Mouse (Mus musculus) kidney, postnatal 0 days (tissue): ENCODE results near the gene Mthfs. TPM values are rescaled to one million over a fixed set of nuclear protein-coding genes. Genes with fewer than 3 reads are reported as not detected.
A peak's percentile ranks its signal among the peaks of the same experiment; 100 is the strongest.

Source experiments
- ATAC-seq: fragments of 200-750 bp; cut with Nextera tagmentation; replicated peaks from 2 replicates; pipeline ENCODE4 v1.8.0; 2017; ENCODE audit warnings: low read depth, moderate number of reproducible peaks, moderate TSS enrichment, moderate library complexity; ENCODE audit not compliant: low FRiP score
- DNase-seq: peaks from one replicate; pipeline ENCODE4 v3.0.0-alpha.2; 2016; ENCODE audit warnings: low spot score
- H3K27ac ChIP-seq: fragments of 300-500 bp; sonication (generic); 2 replicates; pipeline ENCODE4 v1.5.1; 2014; ENCODE audit warnings: mild to moderate bottlenecking
- H3K27me3 ChIP-seq: fragments of 300-500 bp; sonication (generic); 2 replicates; pipeline ENCODE4 v1.6.1; 2014; ENCODE audit warnings: low read length, mixed read lengths; ENCODE audit not compliant: insufficient read depth
- H3K36me3 ChIP-seq: fragments of 300-500 bp; sonication (generic); 2 replicates; pipeline ENCODE4 v1.6.1; 2014; ENCODE audit warnings: low read length, mixed read lengths; ENCODE audit not compliant: insufficient read depth
- H3K4me1 ChIP-seq: fragments of 300-500 bp; sonication (generic); replicated peaks from 2 replicates; pipeline ENCODE4 v1.6.1; 2014; ENCODE audit warnings: antibody characterized with exemption, low read length, mixed read lengths; ENCODE audit not compliant: insufficient read depth
- H3K4me2 ChIP-seq: fragments of 300-500 bp; sonication (generic); 2 replicates; pipeline ENCODE4 v1.6.1; 2014; ENCODE audit warnings: mild to moderate bottlenecking, low read length, moderate library complexity, mixed read lengths
- H3K4me3 ChIP-seq: fragments of 300-500 bp; sonication (generic); replicated peaks from 2 replicates; pipeline ENCODE4 v1.5.1; 2014; ENCODE audit warnings: low read depth, low read length
- H3K9ac ChIP-seq: fragments of 300-500 bp; sonication (generic); 2 replicates; pipeline ENCODE4 v1.6.1; 2014; ENCODE audit warnings: low read depth, low read length
- H3K9me3 ChIP-seq: fragments of 300-500 bp; sonication (generic); replicated peaks from 2 replicates; pipeline ENCODE4 v1.6.1; 2016; ENCODE audit warnings: low read length, inconsistent platforms, mixed read lengths
- CTCF ChIP-seq: IDR thresholded peaks from 2 replicates; pipeline ENCODE4 v1.5.1; 2016; ENCODE audit warnings: antibody characterized with exemption, low read depth, mild to moderate bottlenecking, moderate library complexity
- WGBS: fragments of 180-500 bp; shearing (Covaris S2); extraction: QIAGEN DNeasy Blood & Tissue Kit; methylation state at CpG from one replicate; pipeline ENCODE4 v1.1.7; 2014; 5-methylcytosine and 5-hydroxymethylcytosine counted together
- polyA plus RNA-seq: library from polyadenylated mRNA; unstranded; fragments of >200 nt; fragmentation: Nextera tagmentation; extraction: Ambion mirVana; gene quantifications from 2 replicates; pipeline ENCODE4 v1.2.1, GENCODE M21; 2015

The Mthfs gene
- polyA plus RNA-seq, 1 experiment from 2014 or later, result 50.1 TPM

- no peaks in the 10 kb centered on the region for H3K36me3 ChIP-seq
- TF ChIP-seq CTCF, result no peak
- H3K9ac ChIP-seq, result no peak overlapping the region
- DNase-seq (no peak), ATAC-seq (no peak)
- 84% methylated on average over 8 of the region's 8 CpGs for WGBS
- H3K27ac ChIP-seq, result no peak overlapping the region
- H3K4me2 ChIP-seq, result no peak overlapping the region
- no peaks in the 10 kb centered on the region for H3K4me1 ChIP-seq
- no peaks in the 10 kb centered on the region for H3K27me3 ChIP-seq
- no peaks in the 10 kb centered on the region for H3K9me3 ChIP-seq
- no peak overlapping the region for H3K4me3 ChIP-seq
Measured at GRCm38 (mm10) chr9:89278207-89278606, 67.7 kb downstream of the Mthfs start.

GRCm38 (mm10) chr9:89282374-89283068 is 72.0 kb downstream of the Mthfs start:
- DNase-seq (no peak), ATAC-seq (no peak)
- H3K4me1 ChIP-seq, result no peaks in the 10 kb centered on the region
- H3K36me3 ChIP-seq, result no peaks in the 10 kb centered on the region
- no peak overlapping the region for H3K9ac ChIP-seq
- no peak overlapping the region for H3K4me2 ChIP-seq
- WGBS, result 84% methylated on average over 2 of the region's 2 CpGs
- H3K27me3 ChIP-seq, result no peaks in the 10 kb centered on the region
- H3K9me3 ChIP-seq, result no peaks in the 10 kb centered on the region
- H3K4me3 ChIP-seq, result no peak overlapping the region
- H3K27ac ChIP-seq, result no peak overlapping the region
- TF ChIP-seq CTCF, result no peak

- Histone ChIP-seq H3K4me2 (no peak overlapping the region), H3K4me3 (no peak overlapping the region), H3K9me3 (no peaks in the 10 kb centered on the region), H3K27ac (no peak overlapping the region), H3K4me1 (no peaks in the 10 kb centered on the region), H3K36me3 (no peaks in the 10 kb centered on the region), H3K27me3 (no peaks in the 10 kb centered on the region), H3K9ac (no peak overlapping the region)
- no peak for ATAC-seq
- TF ChIP-seq CTCF, result no peak
- 70% methylated on average over 2 of the region's 2 CpGs for WGBS
- no peak for DNase-seq
Measured at GRCm38 (mm10) chr9:89288037-89288436, 77.6 kb downstream of the Mthfs start.

GRCm38 (mm10) chr9:89293364-89293763 is 82.9 kb downstream of the Mthfs start:
- ATAC-seq (no peak), DNase-seq (no peak)
- H3K36me3 ChIP-seq, result no peaks in the 10 kb centered on the region
- H3K4me2 ChIP-seq, result no peak overlapping the region
- no peaks in the 10 kb centered on the region for H3K4me1 ChIP-seq
- no peak overlapping the region for H3K9ac ChIP-seq
- H3K4me3 ChIP-seq, result no peak overlapping the region
- H3K27me3 ChIP-seq, result no peaks in the 10 kb centered on the region
- 79% methylated on average over 3 of the region's 3 CpGs for WGBS
- H3K27ac ChIP-seq, result no peak overlapping the region
- TF ChIP-seq CTCF, result no peak
- no peaks in the 10 kb centered on the region for H3K9me3 ChIP-seq

- H3K36me3 ChIP-seq, result no peaks in the 10 kb centered on the region
- DNase-seq, result no peak
- WGBS, result 78% methylated on average over 3 of the region's 3 CpGs
Measured at GRCm38 (mm10) chr9:89294121-89294520, 83.6 kb downstream of the Mthfs start.

GRCm38 (mm10) chr9:89305637-89306036 is 95.2 kb downstream of the Mthfs start:
- Histone ChIP-seq H3K9ac (no peak overlapping the region), H3K4me3 (no peak overlapping the region), H3K27ac (no peak overlapping the region), H3K9me3 (no peaks in the 10 kb centered on the region), H3K27me3 (no peaks in the 10 kb centered on the region), H3K4me1 (no peaks in the 10 kb centered on the region), H3K4me2 (no peak overlapping the region), H3K36me3 (no peaks in the 10 kb centered on the region)
- peak; percentile 8 for DNase-seq
- WGBS, result 39% methylated on average over 2 of the region's 2 CpGs
- no peak for TF ChIP-seq CTCF
- ATAC-seq, result no peak

More at GRCm38 (mm10) chr9:89294121-89294520, 83.6 kb downstream of the Mthfs start:
- Histone ChIP-seq H3K4me1 (no peaks in the 10 kb centered on the region), H3K9ac (no peak overlapping the region), H3K27ac (no peak overlapping the region), H3K27me3 (no peaks in the 10 kb centered on the region), H3K4me2 (no peak overlapping the region), H3K9me3 (no peaks in the 10 kb centered on the region), H3K4me3 (no peak overlapping the region)
- no peak for ATAC-seq
- no peak for TF ChIP-seq CTCF
